Mouse (Mus musculus): ENCODE data around the gene Svep1. TPM values are rescaled to one million over a fixed set of nuclear protein-coding genes. Genes with fewer than 3 reads are reported as not detected.

Svep1 gene
- polyA plus RNA-seq, 1 experiment: 0.19 TPM

GRCm38 (mm10) chr4:58097732-58098131, 108.9 kb downstream of the Svep1 start:
- Histone ChIP-seq H3K4me1 (ENCODE audit: control insufficient read depth, insufficient read depth, low read length) (no peaks in the 10 kb centered on the region), H3K9ac (ENCODE audit: low read depth, poor library complexity, severe bottlenecking) (no peak overlapping the region), H3K4me3 (ENCODE audit: low read depth, low read length) (no peak overlapping the region), H3K27ac (ENCODE audit: insufficient read depth, low read length) (no peak overlapping the region), H3K9me3 (replicated peaks; ENCODE audit: control insufficient read depth, insufficient read depth, low read length, poor library complexity, severe bottlenecking) (no peaks in the 10 kb centered on the region), H3K36me3 (ENCODE audit: control insufficient read depth, insufficient read depth, low read length, poor library complexity, severe bottlenecking) (no peaks in the 10 kb centered on the region), H3K27me3 (ENCODE audit: control insufficient read depth, insufficient read depth, low read length, poor library complexity, severe bottlenecking) (no peaks in the 10 kb centered on the region)
- TF ChIP-seq EP300 (IDR thresholded peaks at IDR 0.05; ENCODE audit: insufficient read depth, low read depth, low read length) (no peak), CTCF (IDR thresholded peaks at IDR 0.05; ENCODE audit: low read depth, low read length) (no peak), POLR2A (IDR thresholded peaks at IDR 0.05; ENCODE audit: insufficient read depth, low read length) (no peak)

- TF ChIP-seq EP300 (IDR thresholded peaks at IDR 0.05; ENCODE audit: insufficient read depth, low read depth, low read length): no peak
- no peak for TF ChIP-seq CTCF (IDR thresholded peaks at IDR 0.05; ENCODE audit: low read depth, low read length)
- TF ChIP-seq POLR2A (IDR thresholded peaks at IDR 0.05; ENCODE audit: insufficient read depth, low read length): no peak
- no peak overlapping the region for H3K27ac ChIP-seq (ENCODE audit: insufficient read depth, low read length)
- H3K4me3 ChIP-seq (ENCODE audit: low read depth, low read length): no peak overlapping the region
- no peaks in the 10 kb centered on the region for H3K27me3 ChIP-seq (ENCODE audit: control insufficient read depth, insufficient read depth, low read length, poor library complexity, severe bottlenecking)
- no peaks in the 10 kb centered on the region for H3K9me3 ChIP-seq (replicated peaks; ENCODE audit: control insufficient read depth, insufficient read depth, low read length, poor library complexity, severe bottlenecking)
- H3K36me3 ChIP-seq (ENCODE audit: control insufficient read depth, insufficient read depth, low read length, poor library complexity, severe bottlenecking): no peaks in the 10 kb centered on the region
- no peaks in the 10 kb centered on the region for H3K4me1 ChIP-seq (ENCODE audit: control insufficient read depth, insufficient read depth, low read length)
- H3K9ac ChIP-seq (ENCODE audit: low read depth, poor library complexity, severe bottlenecking): no peak overlapping the region
These were observed 119.9 kb downstream of the Svep1 start for GRCm38 (mm10) chr4:58086738-58087137.

- Histone ChIP-seq H3K9ac (ENCODE audit: low read depth, poor library complexity, severe bottlenecking) (no peak overlapping the region), H3K9me3 (replicated peaks; ENCODE audit: control insufficient read depth, insufficient read depth, low read length, poor library complexity, severe bottlenecking) (no peaks in the 10 kb centered on the region), H3K4me3 (ENCODE audit: low read depth, low read length) (no peak overlapping the region), H3K4me1 (ENCODE audit: control insufficient read depth, insufficient read depth, low read length) (no peaks in the 10 kb centered on the region), H3K27ac (ENCODE audit: insufficient read depth, low read length) (no peak overlapping the region), H3K27me3 (ENCODE audit: control insufficient read depth, insufficient read depth, low read length, poor library complexity, severe bottlenecking) (no peaks in the 10 kb centered on the region), H3K36me3 (ENCODE audit: control insufficient read depth, insufficient read depth, low read length, poor library complexity, severe bottlenecking) (no peaks in the 10 kb centered on the region)
- TF ChIP-seq CTCF (IDR thresholded peaks at IDR 0.05; ENCODE audit: low read depth, low read length): no peak
- TF ChIP-seq EP300 (IDR thresholded peaks at IDR 0.05; ENCODE audit: insufficient read depth, low read depth, low read length): no peak
- TF ChIP-seq POLR2A (IDR thresholded peaks at IDR 0.05; ENCODE audit: insufficient read depth, low read length): no peak
These were observed 120.5 kb downstream of the Svep1 start for GRCm38 (mm10) chr4:58086151-58086550.

- Histone ChIP-seq H3K4me3 (ENCODE audit: low read depth, low read length) (no peak overlapping the region), H3K36me3 (ENCODE audit: control insufficient read depth, insufficient read depth, low read length, poor library complexity, severe bottlenecking) (no peaks in the 10 kb centered on the region), H3K4me1 (ENCODE audit: control insufficient read depth, insufficient read depth, low read length) (no peaks in the 10 kb centered on the region), H3K27me3 (ENCODE audit: control insufficient read depth, insufficient read depth, low read length, poor library complexity, severe bottlenecking) (no peaks in the 10 kb centered on the region), H3K27ac (ENCODE audit: insufficient read depth, low read length) (no peak overlapping the region), H3K9me3 (replicated peaks; ENCODE audit: control insufficient read depth, insufficient read depth, low read length, poor library complexity, severe bottlenecking) (no peaks in the 10 kb centered on the region), H3K9ac (ENCODE audit: low read depth, poor library complexity, severe bottlenecking) (no peak overlapping the region)
- TF ChIP-seq POLR2A (IDR thresholded peaks at IDR 0.05; ENCODE audit: insufficient read depth, low read length) (no peak), CTCF (IDR thresholded peaks at IDR 0.05; ENCODE audit: low read depth, low read length) (peak; percentile 60)
These were observed 121.3 kb downstream of the Svep1 start for GRCm38 (mm10) chr4:58085340-58085739.

GRCm38 (mm10) chr4:58084155-58084554, 122.5 kb downstream of the Svep1 start:
- Histone ChIP-seq H3K4me1 (ENCODE audit: control insufficient read depth, insufficient read depth, low read length) (no peaks in the 10 kb centered on the region), H3K36me3 (ENCODE audit: control insufficient read depth, insufficient read depth, low read length, poor library complexity, severe bottlenecking) (no peaks in the 10 kb centered on the region), H3K9me3 (replicated peaks; ENCODE audit: control insufficient read depth, insufficient read depth, low read length, poor library complexity, severe bottlenecking) (no peaks in the 10 kb centered on the region), H3K4me3 (ENCODE audit: low read depth, low read length) (no peak overlapping the region), H3K27ac (ENCODE audit: insufficient read depth, low read length) (no peak overlapping the region), H3K9ac (ENCODE audit: low read depth, poor library complexity, severe bottlenecking) (no peak overlapping the region), H3K27me3 (ENCODE audit: control insufficient read depth, insufficient read depth, low read length, poor library complexity, severe bottlenecking) (no peaks in the 10 kb centered on the region)
- TF ChIP-seq CTCF (IDR thresholded peaks at IDR 0.05; ENCODE audit: low read depth, low read length): no peak
- no peak for TF ChIP-seq POLR2A (IDR thresholded peaks at IDR 0.05; ENCODE audit: insufficient read depth, low read length)
- TF ChIP-seq EP300 (IDR thresholded peaks at IDR 0.05; ENCODE audit: insufficient read depth, low read depth, low read length): no peak

GRCm38 (mm10) chr4:58082588-58082987, 124.1 kb downstream of the Svep1 start:
- H3K4me3 ChIP-seq (ENCODE audit: low read depth, low read length): no peak overlapping the region
- no peaks in the 10 kb centered on the region for H3K4me1 ChIP-seq (ENCODE audit: control insufficient read depth, insufficient read depth, low read length)
- no peak for TF ChIP-seq EP300 (IDR thresholded peaks at IDR 0.05; ENCODE audit: insufficient read depth, low read depth, low read length)
- peak; percentile 97 for TF ChIP-seq CTCF (IDR thresholded peaks at IDR 0.05; ENCODE audit: low read depth, low read length)
- H3K9me3 ChIP-seq (replicated peaks; ENCODE audit: control insufficient read depth, insufficient read depth, low read length, poor library complexity, severe bottlenecking): no peaks in the 10 kb centered on the region
- no peak overlapping the region for H3K27ac ChIP-seq (ENCODE audit: insufficient read depth, low read length)
- H3K27me3 ChIP-seq (ENCODE audit: control insufficient read depth, insufficient read depth, low read length, poor library complexity, severe bottlenecking): no peaks in the 10 kb centered on the region
- H3K36me3 ChIP-seq (ENCODE audit: control insufficient read depth, insufficient read depth, low read length, poor library complexity, severe bottlenecking): no peaks in the 10 kb centered on the region
- no peak overlapping the region for H3K9ac ChIP-seq (ENCODE audit: low read depth, poor library complexity, severe bottlenecking)

Measured in ES-Bruce4 (cell line).